Mouse (Mus musculus) CD4-positive, CD25-positive, alpha-beta regulatory T cell, adult 2 months (primary cell): ENCODE measurements at regions not wholly inside any gene's neighbourhood (a gene's known extent, or its start where the extent isn't known, plus 50 kb on each side); places are given as distances from the start of the nearest gene placed in this dataset.

Source experiments
- DNase-seq: peaks from one replicate; pipeline ENCODE4 v3.0.0-alpha.2; 2012; ENCODE audit warnings: low read depth, low spot score

DNA sequence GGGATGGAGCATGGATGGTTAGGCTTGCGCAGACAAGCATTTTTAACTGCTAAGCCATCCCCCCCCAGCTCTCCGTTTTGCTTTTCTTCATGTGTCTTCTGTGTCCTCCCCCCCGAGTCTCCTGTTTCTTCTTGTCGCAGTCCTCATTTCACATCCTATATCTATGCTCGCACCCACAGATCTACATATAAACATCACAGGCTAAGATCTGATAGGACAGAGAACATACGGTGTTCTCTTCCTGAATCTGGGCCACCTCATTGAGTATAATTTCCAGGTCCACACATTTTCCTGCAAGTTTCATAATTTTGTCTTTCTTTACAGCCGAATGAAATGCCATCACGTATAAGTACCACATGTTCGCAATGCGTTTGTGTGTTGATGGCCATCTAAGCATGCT is 168.7 kb downstream of the Zfp36l1 start:
- no peak for DNase-seq

DNA sequence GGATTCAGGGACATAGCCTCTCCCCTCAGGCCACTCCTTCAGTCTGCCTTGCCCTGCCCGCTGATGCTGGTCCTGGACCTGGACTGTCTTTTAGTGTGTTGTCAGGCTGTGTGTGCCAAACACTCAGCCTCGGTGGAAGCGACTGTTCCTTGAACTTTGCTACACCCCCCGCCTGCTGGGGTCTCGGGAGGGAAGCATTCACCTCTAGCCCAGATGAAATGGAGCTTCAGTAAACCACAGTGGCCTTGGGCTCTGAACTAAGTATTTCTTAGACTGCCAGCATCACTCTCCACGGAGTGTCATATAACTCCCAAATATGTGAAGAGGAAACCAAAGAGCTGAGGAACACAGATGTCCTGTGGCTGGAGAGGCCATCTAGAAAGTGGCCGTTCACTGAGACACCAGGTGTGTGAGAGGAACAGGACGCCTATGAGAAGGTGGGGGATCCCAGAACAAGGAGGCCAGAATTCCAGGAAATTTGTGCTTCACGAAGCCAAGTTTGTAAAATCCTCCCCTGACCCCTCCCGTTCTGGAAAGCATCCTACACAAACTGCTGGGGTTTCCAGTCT is 170.2 kb downstream of the Zfp36l1 start:
- no peak for DNase-seq

DNA sequence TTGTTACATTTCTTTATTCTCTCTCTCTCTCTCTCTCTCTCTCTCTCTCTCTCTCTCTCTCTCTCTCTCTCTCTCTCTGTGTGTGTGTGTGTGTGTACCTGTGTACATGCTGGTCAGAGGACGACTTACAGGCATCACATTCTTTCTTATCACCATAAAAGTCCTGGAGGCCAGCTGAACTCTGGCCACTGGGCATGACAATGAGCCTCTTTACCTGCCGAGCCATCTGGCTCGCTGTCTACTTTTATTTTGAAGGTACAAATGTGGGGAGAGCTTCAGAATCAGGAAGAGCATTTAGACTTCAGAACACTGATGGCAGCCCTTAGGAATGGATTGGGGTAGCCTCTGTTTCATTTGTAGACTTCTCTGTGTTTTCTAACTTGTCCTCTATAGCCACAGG is 171.0 kb downstream of the Zfp36l1 start:
- no peak for DNase-seq

DNA sequence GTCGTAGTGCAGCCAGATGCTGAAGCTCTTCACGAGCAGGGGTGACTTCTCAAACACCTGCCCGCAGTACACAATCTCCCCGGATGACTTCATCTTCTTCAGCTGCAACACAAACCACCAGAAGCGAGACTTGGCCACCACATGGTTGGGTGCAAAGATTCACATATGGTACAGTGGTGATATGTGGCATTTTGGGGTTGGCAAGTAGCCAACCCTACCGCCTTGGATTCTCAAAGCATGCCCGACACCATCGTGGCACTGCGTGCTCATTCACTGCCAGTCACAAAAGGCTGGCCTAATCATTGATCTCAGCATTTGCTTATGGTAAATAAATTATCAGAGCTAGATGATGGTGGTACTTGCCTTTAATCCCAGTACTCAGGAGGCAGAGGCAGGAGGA is 173.4 kb downstream of the Zfp36l1 start:
- DNase-seq = peak; percentile 22

DNA sequence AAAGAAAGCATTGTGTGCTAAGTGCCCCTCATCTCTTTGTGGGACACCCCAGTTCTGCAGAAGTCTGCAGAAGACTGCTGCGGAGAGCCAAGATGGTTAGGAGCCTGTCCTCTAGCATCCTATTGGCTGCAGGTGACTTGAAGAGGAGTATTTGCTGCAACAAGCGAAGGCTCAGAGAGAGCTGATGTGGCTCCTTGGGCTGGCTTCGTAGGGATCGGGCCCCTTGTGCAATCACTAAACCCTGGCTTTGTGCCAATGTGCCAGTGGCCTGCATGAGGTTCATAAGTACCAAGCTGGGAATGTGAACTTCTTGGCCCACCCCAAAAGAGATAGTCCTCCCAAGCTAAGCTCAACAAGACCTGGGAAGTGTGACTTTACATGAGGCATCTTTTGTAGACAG is 174.9 kb downstream of the Zfp36l1 start:
- DNase-seq = no peak

DNA sequence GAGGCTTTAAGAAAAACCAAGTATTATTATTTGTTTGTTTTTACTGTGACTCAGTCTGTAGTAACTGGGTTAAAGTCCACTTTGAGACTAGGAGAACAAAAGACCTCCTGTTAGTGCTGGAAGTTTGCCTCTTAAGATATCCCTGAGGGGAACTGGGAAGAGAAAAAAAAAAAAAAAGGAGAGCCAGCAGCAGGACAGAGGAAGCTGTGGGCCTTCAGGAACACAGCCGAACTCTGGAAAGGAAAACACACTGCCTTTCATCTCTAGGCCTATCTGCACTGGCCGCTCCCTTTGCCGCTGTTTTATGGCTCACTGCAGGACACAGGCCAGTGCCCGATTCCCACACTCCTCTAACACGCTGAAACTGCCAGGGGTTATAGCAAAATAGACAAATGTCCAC is 176.1 kb downstream of the Zfp36l1 start:
- DNase-seq = no peak

DNA sequence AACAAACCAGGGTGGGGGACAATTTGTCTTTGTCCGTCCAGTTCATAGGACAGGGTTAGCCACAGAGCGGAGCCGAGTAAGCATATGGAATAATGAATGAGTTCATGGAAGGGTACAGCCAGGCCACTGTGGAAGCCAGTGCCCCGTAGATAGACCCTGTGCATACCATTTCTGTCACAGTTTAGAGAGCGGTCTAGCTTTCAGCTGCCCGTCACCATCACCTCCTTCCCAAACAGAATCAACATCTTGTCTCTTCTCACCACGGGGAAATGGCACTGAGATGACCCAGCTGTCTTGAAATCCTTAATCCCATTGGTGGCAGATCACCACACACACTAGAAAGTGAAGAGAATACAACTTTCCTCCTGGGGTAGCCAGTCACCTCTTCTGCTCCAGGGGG is 178.7 kb downstream of the Zfp36l1 start:
- no peak for DNase-seq

DNA sequence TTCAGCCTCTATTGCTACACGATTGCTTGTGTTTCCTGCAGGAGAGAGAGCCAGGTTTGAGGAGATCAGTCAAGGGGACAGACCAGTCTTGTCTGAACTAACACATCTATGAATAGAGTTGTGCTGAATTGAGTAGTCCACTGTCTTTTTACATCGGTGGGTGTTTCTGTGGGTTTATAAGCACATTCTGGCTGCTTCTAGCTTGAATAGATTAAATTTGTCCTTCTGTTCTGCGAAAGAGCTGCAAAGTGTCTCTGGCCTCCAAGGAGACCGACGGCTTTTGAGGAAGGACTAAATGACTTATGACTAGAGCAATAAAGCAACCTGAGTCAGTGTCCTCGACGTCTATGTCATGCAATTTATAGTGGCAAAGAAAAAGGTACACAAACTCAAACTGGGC is 179.9 kb downstream of the Zfp36l1 start:
- no peak for DNase-seq

DNA sequence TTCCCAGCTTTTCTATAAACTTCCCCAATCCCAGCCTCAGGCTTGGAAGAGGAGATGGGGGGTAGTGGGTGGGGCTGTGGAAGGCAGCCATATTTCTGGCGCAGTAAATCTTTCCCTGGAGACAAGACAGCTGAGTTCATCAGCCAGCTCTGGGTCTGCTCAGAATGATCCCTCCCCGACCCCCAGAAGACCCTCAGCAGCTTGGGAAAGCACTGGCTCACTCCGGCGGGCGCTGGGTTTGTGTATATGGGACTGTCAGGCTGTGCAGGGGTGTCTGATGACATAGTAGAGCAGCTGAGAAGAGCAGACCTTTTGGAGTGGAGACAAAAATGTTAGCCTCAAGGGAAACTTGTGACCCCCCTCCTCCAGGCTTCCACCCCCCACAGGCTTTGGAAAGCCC is 181.4 kb downstream of the Zfp36l1 start:
- DNase-seq = no peak

DNA sequence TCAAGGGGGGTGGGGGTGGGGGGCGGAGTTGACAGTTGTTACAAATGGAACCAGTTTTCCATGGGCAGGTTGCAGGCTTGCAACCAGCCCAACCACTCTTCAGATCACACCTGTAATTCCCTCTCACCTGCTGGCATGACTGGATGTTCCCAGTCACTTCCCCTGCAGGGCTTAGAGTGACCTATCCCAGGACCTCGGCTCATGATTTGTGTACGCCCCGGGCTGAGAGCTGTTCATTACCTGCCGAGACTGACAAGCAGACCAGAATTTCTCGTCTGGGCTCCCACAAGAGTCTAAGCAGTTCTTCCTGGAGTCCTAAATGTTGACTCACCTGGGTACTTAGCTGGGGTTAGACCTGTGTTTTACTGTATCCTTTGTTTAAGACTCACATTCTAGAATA is 183.0 kb downstream of the Zfp36l1 start:
- no peak for DNase-seq

DNA sequence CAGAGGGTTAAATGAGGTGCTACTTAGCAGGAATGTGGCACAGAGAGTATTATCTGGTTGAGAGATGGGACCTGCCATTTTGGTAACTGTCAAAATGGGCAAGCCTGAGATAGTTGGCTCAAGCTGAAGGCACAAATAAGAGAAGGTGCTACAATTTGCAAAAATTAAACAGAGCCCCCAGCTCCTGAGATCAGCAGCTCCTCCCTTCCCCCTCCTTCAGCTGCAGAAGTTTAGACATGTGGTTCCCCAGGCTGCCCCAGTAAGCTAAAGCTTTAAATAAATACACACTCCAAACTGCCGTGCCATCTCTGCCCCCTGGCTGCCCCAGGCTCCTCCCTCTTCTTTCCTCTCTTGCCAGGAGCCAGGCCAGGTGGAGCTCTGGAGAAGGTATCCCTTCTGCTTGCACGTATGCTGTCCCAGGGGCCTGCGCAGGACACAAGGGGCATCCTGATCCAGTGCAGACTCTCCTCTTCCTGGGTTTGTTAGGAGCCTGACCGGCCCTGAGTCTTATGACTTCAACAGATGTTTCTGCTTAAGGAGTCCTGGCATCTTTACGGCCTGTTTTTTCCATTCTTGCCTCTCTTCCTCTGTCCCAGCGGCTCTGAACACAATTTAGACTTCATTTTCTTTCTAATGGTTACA is 184.0 kb downstream of the Zfp36l1 start:
- DNase-seq = no peak

DNA sequence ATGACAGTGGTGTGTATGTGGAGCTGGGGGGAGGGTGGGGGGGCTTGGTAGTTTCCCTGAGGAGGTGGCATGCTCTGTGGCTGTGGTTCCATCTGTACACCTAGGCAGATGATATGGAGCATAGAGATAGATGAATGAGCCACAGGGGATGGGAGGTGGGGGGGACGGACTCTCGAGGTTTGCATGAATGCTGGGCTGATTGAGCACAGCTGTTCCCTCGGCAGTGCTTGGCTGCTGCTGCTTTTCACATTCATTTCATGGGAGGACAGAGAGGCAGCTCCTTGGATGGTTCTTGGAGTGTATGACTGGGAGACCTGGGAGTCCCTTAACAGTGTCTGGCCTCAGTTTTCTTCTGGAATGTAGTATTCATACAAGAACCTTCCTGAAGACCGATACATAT is 184.5 kb downstream of the Zfp36l1 start:
- no peak for DNase-seq

DNA sequence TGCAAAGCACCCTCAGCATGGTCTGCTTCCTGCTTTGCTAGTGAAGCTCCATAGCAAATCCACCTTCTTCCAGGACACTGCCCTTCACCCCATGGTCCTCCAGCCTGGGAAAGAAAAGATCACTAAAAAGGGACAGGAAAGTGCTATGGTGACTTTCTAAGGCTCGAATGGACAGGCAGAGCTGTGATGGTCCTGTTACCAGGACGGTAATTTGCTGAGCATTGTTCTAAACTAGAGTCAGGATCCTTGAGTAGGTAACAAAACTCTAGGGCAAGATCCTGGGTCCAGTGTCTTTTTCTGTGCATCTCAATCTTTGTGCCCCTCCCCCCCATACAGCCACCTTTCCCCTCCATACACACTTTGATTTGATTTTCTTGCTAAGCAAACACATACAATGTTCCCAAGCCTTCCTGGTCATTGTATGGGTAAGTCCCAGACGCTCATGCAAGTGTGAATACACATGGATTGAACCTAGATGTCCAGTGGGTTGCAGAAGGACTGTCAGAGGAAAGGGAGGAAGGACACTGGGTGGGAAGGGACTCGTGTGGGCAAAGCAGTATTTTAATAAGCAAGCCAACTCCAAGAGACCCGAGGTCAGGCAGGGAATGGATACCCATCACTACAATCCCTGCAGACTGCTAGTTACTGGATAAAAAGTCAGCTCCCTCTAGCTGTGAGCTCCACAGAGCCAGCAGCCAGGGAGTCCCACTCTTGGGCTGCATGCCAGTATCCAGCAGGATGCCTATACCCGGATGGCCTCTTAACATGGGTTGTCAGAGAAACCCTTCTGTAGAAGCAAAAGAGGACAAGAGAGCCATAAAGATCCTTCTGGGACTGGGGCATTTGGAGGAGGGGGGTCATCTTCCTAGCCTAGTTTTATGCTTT is 186.9 kb downstream of the Zfp36l1 start:
- no peak for DNase-seq

DNA sequence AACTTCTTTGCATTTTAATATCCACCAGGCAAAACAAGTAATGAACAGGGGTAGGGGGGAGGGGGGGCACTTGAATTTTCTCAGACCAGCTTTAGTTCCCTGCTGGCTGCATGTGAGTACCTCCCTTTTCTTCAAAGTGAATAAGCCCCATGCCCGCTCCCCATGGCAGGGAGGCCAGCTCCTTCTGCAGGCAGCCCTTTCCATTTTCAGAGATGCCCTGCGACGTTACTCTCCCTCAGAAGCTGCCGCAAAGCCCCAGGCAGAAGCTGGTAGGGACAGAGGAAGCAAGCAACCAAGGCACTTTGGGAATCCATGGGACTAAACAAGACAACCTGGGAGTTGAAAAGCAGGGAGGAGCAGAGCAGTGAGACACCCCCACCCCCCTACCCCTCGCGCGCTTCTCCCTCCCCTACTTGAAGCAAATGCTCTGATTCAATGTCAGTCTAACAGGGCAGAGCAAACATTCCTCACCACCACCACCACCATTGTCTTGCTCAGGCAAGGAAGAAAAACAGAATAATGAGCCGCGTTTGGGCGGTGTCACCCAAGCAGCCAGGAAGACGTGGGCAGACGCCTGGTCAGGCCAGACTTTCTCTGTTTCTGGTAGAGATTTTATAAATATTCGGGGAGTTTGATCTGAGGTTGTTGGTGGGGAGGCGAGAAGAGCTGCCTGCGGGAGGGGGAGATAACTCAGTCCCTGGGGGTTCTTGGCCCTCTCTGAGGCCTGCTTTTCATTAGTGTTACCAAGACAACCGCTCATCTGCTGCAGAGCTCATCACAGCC is 187.7 kb downstream of the Zfp36l1 start:
- peak; percentile 54 for DNase-seq

DNA sequence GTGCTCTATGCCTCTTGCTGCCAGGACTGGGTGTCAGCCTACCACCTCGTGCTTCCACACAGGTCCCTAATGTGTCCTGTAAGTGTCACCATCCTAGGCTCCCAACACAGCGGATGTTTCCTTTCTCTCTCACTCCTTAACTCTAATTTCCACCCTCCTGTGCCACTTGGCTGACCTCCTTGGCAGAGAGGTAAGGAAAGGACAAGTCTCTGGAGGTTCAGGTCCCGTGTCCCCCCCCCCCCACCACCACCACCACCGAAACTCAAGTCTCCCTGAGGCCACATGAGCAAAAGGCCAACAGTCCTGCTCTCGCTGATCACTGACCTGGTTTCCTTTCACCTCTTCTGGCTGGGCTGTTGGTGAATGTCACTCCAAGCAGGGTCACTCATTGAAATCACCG is 189.0 kb downstream of the Zfp36l1 start:
- no peak for DNase-seq

DNA sequence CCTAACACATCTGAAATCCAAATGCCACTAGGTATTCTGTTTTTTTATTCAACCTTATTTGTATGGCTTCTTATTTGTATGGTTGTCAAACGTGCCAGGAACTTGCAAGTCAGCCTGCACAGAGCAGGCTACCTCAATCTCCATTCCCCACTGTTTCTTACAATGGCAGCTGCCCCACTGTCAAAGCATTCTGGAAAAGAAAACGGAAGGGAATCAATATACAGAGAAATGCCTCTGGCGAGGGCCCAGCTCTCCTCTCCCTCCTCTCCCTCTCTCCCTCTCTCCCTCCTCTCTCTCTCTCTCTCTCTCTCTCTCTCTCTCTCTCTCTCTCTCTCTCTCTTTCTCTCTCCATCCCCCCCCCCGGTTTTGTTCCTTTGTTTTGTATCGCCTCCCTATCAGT is 191.0 kb downstream of the Zfp36l1 start:
- DNase-seq = no peak

DNA sequence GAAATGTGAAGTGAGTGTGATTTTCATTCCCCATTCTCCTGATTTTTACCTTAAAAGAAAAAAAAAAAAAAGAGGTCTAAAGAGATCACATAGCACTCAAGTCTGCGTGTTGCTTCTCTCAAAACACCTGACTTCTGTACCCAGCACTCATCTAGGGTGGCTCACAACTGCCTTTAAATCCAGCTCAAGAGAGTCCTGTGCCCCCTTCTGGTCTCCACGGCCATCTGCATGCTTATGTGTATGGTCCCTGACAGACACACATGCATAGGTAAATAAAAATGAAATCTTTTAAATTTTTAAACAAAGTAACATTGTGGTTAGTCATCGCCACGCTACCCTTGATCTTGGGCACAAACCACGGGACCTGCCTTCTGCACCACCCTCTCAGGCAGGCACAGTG is 193.8 kb downstream of the Zfp36l1 start:
- peak; percentile 60 for DNase-seq

DNA sequence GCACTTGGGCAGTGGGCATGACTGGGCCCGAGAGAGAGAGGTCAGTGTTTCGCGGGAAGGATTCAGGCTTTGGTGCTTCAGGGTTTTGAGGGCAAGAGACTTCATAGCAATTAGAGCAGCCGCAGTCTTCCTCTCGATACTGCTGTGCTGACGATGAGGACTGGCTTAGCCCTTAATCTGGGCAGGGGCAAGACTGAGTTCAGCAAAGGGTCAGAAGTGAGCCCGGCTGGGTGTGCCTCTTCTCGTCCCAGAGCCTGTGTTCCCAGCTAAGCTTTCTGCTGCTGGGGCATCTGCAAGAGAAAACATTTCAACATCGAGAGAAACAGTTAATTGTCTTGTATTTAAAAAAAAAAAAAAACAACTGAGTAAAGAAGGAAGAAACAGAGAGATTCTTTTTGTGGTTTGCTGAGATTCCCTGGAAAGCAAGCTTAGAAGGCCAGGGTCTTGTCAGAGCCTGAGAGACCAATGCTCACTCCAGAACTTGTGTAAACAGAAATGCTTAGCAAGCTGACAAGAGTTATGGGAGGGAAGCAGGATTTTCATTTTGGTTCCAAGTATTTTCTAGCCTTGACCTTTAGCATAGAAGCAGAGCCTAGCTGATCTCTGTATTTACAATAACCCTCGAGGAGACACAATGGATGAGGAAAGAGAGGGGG is 195.1 kb downstream of the Zfp36l1 start:
- DNase-seq = no peak

DNA sequence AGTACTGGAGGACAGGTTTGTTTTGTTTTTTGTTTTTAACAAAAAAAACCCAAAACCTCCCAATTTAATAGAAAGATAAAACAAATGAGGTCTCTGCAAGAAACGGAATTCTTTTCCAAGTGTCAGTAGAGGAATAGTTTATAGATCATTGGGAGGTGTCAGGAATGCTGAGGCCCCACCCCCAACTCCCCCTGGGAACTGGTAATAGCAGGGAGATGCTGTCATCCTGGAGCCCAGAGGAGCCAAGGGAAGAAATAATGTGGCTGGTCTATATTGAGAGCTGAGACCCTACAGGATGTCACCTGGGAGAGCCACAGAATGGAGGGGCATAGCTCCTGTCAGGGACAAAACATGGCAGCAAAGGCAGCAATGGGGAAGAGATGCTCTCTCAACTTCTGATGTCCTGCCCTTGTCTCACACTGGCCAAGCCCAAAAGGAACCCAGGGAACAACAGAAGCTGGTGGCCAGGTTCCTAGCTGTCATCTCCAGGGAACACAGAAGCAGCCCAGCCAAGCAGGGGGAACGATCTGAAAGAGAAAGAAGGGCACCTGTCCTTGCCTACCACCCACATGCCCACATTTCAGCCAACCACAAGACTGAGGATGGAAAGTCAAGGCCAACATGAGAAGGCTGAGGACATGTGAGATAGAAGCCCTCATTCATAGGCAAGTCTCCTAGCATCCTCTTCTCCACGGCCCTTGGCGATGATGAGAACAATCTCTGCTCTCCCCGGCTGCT is 195.7 kb downstream of the Zfp36l1 start:
- DNase-seq = no peak

DNA sequence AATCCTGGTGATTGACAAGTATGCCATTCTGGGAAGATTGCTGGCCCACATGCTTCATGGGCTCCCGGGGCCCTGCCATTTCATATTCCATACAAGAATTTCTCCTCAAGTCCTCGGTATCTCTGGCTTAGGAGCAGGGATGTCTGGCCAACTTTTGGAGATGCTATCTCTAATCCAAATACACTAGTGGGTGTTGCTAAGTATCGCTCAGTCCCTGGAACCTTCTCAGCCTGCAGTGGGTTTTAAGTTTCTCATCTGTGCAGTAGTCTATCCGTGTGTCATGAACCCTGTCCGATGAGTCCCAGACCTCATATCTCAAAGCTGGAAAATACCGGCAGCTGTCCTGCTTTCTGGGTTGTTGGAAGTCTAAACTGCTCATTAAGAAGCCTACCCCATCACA is 198.9 kb downstream of the Zfp36l1 start:
- DNase-seq = no peak
